Mouse (Mus musculus) T-helper 1 cell (primary cell): ENCODE results near the gene Fam169b.

Source experiments
- in situ Hi-C: fragments of 300-600 bp; cut with MboI, MseI; formaldehyde crosslinking; loops from one replicate; pipeline ENCODE4 v1.15.1; 2025; ENCODE audit warnings: high pct_unique_total_duplicates

The Fam169b gene

DNA sequence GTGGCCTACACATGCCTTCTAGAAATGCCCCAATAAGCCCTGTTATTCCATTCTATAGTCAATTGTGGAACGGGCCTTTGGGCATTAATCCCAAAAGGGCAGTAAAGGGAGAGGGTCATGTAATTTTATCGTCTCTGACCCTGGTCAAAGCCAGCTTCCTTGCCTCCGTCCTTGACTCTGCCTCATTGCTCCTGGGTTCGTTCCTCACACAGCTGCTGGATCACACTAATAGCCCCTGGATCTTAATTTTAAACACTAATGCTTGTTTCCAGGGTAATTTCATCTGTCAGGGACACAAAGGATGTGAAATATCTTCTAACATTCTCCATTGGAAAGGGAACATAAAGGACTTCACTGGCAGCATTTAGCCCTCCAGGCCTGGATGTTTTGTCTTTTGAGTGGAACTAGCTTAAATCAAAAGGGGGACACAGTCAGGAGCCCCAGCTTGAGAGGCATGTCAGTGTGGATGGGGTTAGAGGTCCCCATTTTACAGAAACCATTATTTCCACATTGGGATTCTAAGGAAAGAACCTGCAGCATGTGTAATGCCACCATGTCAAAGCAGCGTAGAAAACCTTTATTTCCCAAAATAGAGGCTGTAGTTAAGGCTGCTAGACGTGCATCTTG is 122.2 kb downstream of the Fam169b start:
- in situ Hi-C loops: no loop called here

DNA sequence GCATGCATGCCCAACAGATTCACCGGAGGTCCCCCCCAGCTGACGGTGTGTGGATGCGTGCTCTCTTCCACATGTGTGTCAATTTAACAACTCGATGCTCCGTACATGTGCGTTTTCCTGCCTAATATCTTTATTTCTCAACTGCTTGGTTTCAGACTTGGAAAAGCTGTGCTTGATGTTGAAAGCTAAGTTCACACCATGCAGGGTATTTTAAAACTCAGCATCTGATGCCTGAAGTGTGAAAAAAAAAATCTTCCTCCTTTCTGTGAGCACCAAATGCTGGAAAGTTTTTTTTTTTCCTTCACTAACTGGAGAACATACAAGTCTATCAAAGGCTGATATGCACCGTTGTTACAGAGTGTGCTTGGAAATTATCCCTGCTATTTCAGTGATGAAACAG is 126.9 kb downstream of the Fam169b start:
- in situ Hi-C loops: no loop called here

DNA sequence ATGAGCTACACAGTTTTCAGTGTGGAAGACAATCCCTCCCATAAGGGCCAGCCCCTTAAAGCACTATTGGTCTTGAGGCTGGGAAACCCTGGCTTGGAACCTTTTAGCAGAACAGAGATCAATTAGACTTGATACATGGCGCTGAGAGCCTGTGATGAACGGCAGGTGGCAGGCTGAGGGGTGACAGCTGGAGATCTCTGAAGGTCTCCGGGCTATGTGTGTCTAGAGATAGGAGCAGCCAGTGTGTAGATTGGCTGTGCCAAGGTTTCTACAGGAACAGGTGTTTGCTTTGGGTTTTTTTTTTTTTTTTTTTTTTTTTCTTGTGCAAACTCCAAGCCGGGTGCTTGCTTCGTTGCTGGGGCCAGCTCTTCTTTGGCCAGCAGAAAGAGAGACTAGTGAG is 135.0 kb downstream of the Fam169b start:
- in situ Hi-C loops: no loop called here
